Mouse (Mus musculus): ENCODE data around the gene Tcf15.
A peak's percentile ranks its signal among the peaks of the same experiment; 100 is the strongest.

Gene Tcf15

GRCm38 (mm10) chr2:152177162-152177805 is 33.9 kb downstream of the Tcf15 start:
- peak; percentile 52 to 64 for DNase-seq

DNA sequence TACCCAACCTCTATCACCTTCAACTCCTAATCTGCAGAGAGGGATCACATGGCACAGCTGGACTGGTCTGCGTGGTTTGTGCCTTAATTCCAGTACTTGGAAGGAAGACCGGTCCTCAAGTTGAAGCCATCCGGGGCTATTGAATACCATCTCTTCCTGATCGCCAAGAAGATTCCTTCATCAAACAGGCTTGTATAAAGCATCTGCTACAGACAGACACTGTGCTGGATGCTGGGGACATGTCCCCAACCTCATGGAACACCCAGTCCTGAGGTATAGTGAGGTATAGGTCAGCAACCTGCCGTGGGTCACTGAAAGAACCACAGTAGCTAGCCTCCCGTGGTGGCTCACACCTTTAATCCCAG is 34.4 kb downstream of the Tcf15 start:
- DNase-seq, result no peak

DNA sequence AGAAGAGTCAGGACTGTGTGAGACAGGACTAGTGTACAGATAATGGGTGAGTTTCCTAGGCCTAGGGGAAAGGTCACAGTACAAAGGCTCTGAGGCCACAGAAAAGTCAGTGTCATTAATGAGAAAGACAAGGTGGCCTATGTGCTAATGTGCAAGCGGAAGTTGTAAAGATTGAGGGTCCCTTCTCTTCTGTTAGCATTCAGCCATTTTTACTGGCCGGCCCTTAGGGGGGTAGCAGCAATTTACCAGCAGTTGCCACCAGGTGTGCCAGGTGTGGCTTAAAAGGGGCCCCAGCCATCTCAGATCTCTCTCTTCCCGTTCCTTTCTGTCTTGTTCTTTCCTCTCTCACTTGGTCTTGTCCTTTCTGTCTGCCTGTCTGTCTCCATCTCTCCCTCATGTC is 35.0 kb downstream of the Tcf15 start:
- no peak for DNase-seq

GRCm38 (mm10) chr2:152179301-152179700 is 35.9 kb downstream of the Tcf15 start:
- no peak for DNase-seq

DNA sequence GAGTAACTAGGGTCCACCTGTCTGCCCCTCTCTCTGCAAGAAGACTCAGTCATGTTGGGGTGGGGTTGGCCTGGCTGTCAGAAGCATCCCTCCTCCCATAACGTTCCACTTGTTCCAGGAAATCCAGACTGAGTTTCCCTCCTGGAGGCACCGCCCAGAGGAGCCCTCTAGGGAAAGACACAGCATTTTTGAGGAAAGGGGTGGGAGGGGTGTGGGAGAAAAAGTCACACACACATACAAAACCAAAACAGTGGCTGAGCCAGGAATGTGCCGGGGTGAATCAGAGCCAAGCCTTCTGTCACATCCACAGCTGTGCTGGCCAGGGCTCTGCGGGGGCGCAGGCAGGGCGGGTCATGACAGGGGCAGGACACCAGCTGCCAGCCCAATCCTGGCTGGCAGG is 37.0 kb downstream of the Tcf15 start:
- peak; percentile 73 to 79 for DNase-seq

GRCm38 (mm10) chr2:152187132-152187531 is 43.8 kb downstream of the Tcf15 start:
- no peak for DNase-seq

DNA sequence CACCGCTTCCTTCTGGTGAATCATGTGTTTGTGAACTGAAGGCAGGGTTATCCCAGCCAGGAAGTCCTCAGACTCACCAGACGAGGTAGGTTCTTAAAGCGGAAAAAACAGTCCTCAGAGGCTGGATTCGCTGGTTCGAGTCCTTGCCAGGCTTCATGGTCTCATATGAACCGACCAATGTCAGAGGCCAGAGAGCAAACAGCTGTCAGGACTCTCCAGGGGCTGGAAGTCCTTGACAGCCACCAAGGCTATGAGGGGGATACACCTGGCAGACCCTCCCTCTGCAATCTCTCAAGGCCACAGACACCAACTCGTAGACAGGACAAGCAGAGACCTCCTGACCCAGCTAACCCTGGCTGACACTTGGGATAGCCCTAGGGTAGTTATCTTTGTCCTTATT is 45.9 kb downstream of the Tcf15 start:
- DNase-seq, result no peak

DNA sequence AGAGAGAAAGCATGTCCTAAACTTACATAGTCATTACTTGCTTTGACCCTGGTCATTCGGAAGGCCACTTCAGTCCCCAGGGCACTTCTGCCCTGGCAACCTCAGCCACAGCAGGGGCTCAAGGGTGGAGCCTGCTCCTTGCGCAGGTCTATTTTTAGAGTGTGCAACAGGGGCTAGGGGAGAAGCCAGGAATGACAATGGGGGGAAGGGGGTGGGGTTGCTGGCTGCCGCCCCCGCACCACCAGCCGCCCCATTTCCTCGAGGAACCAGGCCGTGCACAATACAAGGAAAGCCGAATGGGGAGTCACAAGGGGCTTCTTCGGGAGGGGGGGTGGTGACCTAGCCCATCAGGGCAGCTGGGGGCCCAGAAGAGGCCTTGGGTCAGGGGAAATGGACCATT is 46.3 kb downstream of the Tcf15 start:
- no peak for DNase-seq

DNA sequence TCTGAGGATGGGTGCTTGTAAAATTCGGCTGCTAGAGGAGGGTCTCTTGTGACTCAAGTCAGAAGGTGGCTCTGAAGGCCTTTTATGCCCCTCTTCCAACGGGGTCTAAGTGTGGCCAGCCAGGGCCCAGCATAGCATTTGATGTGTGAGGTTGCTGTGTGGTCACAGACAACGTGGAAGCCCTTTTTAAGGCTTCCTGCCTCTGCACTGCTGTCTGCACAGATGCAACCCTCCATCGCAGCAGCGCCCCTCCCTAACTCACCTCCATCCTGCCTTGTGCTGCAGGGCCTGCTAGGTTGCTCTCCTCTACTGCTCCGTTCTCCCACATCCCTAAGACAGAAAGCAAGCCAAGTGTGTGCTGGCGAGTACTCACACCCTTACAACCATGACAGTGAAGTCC is 46.8 kb downstream of the Tcf15 start:
- DNase-seq, result no peak

DNA sequence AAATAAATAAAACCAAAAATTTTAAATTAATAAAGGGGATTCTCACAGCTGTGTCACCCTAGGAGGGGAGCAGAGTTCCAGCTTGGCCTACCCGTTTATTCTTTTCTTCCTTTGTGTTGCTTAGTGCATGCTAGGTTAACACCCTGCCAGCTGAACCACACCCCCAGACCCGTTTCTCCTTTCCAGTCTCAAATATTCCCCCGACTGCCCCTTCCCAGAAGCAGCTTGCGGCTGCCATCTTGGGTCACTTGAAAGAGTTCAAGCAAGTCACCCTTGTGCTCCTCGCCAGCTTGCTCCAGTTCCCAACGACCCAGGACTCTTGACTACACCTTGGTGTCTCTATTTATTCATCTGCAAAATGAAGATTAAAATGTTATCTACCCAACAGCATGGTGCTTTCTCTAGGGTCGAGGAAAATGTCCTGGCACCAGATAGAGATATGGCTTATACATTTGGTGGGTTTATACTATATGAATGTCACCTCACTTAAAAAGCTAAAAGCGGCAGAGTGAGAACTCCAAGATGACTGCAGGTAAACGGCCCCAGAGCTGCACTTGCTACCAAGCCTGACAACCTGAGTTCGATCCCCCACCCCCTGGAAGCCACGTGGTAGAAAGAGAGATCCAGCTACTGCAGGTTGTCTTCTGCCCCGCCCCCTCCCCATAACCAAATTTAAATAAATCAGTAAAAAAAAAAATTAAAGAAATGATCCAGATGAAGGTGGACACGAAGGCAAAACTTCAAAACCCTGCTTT is 49.4 kb downstream of the Tcf15 start:
- DNase-seq, result no peak

DNA sequence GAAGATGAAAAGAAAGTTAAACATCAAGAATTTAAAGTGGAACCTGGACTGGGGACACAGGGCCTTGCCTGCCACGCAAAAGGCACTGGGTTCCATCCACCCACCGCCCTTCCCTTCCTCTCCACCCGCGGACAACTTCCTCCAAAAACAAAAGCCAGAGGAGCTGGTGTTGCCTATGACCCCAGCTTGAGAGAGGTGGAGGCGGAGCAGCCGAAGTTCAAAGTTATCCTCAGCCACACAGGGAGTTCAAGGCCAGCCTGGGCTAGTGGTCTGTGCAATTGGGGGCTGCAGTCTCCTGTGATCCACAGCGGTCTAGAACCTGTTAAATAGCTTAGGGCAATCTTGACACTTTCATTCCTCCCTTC is 50.0 kb downstream of the Tcf15 start:
- no peak for DNase-seq

DNA sequence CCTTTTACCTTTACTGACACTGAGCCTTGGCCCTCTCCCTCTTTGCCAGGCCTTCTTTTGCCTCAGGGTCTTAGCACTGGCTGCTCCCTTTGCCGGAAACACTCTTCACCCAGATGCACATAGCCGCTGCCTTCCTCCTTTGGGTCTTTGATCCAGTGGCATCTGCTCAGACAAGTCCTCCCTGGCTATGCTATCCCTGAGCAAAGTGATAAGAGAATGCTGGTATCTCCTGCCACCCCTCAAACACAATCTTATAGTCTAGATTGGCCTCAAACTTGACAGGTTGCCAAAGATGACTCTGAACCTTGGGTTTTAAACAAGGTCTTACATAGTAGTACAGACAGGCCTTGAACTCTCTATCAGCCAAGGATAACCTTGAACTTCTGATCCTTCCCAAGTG is 51.2 kb downstream of the Tcf15 start:
- DNase-seq, result no peak

- DNase-seq, result no peak
Measured at GRCm38 (mm10) chr2:152196896-152197295, 53.5 kb downstream of the Tcf15 start.

- DNase-seq, result peak; percentile 67 to 72
Measured at GRCm38 (mm10) chr2:152197301-152197712, 53.9 kb downstream of the Tcf15 start.
